8 mouse cellular contexts compared by ENCODE assay signal in genomic region chr3:121163271-121163819, GRCm38 (mm10). TPM values are rescaled to one million over a fixed set of nuclear protein-coding genes. Genes with fewer than 3 reads are reported as not detected.
A peak's percentile ranks its signal among the peaks of the same experiment; 100 is the strongest.
DNase-seq lines count a peak whose midpoint lies in the region; ATAC-seq lines count a peak whose summit lies in the region.

No protein-coding gene starts in this region.

- WGBS in midbrain, embryonic 10.5 days, result 45% methylated on average over 7 of the region's 7 CpGs
- WGBS in midbrain, embryonic 13.5 days, result 30% methylated on average over 7 of the region's 7 CpGs
- 26% methylated on average over 7 of the region's 7 CpGs for WGBS in liver, embryonic 13.5 days (ENCODE audit: insufficient replicate concordance)

- no peak overlapping the region for H3K4me3 ChIP-seq in midbrain, embryonic 10.5 days
- H3K4me3 ChIP-seq in midbrain, embryonic 13.5 days (replicated peaks), result no peak overlapping the region
- no peak overlapping the region for H3K4me3 ChIP-seq in liver, embryonic 13.5 days (replicated peaks)

- no peak overlapping the region for H3K4me2 ChIP-seq in midbrain, embryonic 13.5 days (replicated peaks)
- peak overlapping the region; percentile 27; the same call in 1 of the 2 replicates for H3K4me2 ChIP-seq in liver, embryonic 13.5 days

- H3K9ac ChIP-seq in midbrain, embryonic 13.5 days (replicated peaks), result no peak overlapping the region
- H3K9ac ChIP-seq in liver, embryonic 13.5 days, result no peak overlapping the region

- H3K4me1 ChIP-seq in midbrain, embryonic 10.5 days, result peaks cover 4% of the 10 kb centered on the region; the same call in 1 of the 2 replicates
- no peaks in the 10 kb centered on the region for H3K4me1 ChIP-seq in midbrain, embryonic 13.5 days (replicated peaks)
- H3K4me1 ChIP-seq in liver, embryonic 13.5 days (replicated peaks), result peaks cover 12% of the 10 kb centered on the region

- DNase-seq in midbrain, embryonic 10.5 days (ENCODE audit: low spot score), result peak; percentile 65
- peak; percentile 66 to 75 for DNase-seq in adrenal gland, adult 18-20 months (ENCODE audit: low spot score in 2 of 2)
- DNase-seq in embryo, embryonic 11.5 days (ENCODE audit: low read depth, low spot score), result peak; percentile 19
- DNase-seq in liver, embryonic 13.5 days, result peak; percentile 78
- DNase-seq in retina, postnatal 7 days (ENCODE audit: low read depth, low spot score), result peak; percentile 20
- peak; percentile 69 for DNase-seq in urinary bladder, postnatal 14 days (ENCODE audit: low spot score)

- ATAC-seq in midbrain, embryonic 13.5 days, result no peak
- ATAC-seq in inflammation-experienced regulatory T-cells, adult 6 months, result peak; percentile 79
- peak; percentile 77 for ATAC-seq in liver, embryonic 13.5 days (ENCODE audit: low read depth)

- peaks cover 3% of the 10 kb centered on the region; the same call in 1 of the 2 replicates for H3K9me3 ChIP-seq in midbrain, embryonic 10.5 days (replicated peaks)
- no peaks in the 10 kb centered on the region for H3K9me3 ChIP-seq in midbrain, embryonic 13.5 days
- no peaks in the 10 kb centered on the region for H3K9me3 ChIP-seq in liver, embryonic 13.5 days (replicated peaks)

- no peaks in the 10 kb centered on the region for H3K27me3 ChIP-seq in midbrain, embryonic 10.5 days (ENCODE audit: low read depth, poor library complexity, severe bottlenecking)
- H3K27me3 ChIP-seq in midbrain, embryonic 13.5 days, result no peaks in the 10 kb centered on the region
- H3K27me3 ChIP-seq in liver, embryonic 13.5 days, result no peaks in the 10 kb centered on the region

- 0 out of 2 replicates have a peak, but pooled peaks cover 5% of the 10 kb centered on the region for H3K36me3 ChIP-seq in midbrain, embryonic 10.5 days
- no peaks in the 10 kb centered on the region for H3K36me3 ChIP-seq in midbrain, embryonic 13.5 days
- no peaks in the 10 kb centered on the region for H3K36me3 ChIP-seq in liver, embryonic 13.5 days

- H3K27ac ChIP-seq in midbrain, embryonic 10.5 days (replicated peaks), result no peak overlapping the region
- no peak overlapping the region for H3K27ac ChIP-seq in midbrain, embryonic 13.5 days
- no peak overlapping the region for H3K27ac ChIP-seq in liver, embryonic 13.5 days

RNA-seq across cellular contexts. Expression of gene Rwdd3, which starts 8.2 kb away (rescaled TPM):
- polyA plus RNA-seq in midbrain, embryonic 10.5 days (2016; fragmentation: Nextera tagmentation; extraction: Ambion mirVana), result 3.9 and 5.3 TPM in 2 replicates
- polyA plus RNA-seq in midbrain, embryonic 13.5 days (2015; fragmentation: Nextera tagmentation; extraction: Ambion mirVana), result 4.7 and 5.5 TPM in 2 replicates
- 1 to 10 TPM; 8.0 to 9.0 TPM for total RNA-seq in adrenal gland, adult 18-20 months (2021)
- polyA plus RNA-seq in inflammation-experienced regulatory T-cells, adult 6 months (2017; shearing (Covaris generic)), result 10 to 100 TPM in 1 of 3 experiments, 1 to 10 TPM in 2; 1.5 to 11.0 (median 9.7) TPM
- 1.9 and 2.1 TPM in 2 replicates for polyA plus RNA-seq in liver, embryonic 13.5 days (2015; fragmentation: Nextera tagmentation; extraction: Ambion mirVana)

Comparison
In these comparisons a context has a peak if more than half of its experiments do, and no peak if none do; other contexts are left out.
1. DNase-seq: peak in every context shown above with its lines; median percentile 78 in liver, embryonic 13.5 days; 70 in adrenal gland, adult 18-20 months; 69 in urinary bladder, postnatal 14 days; 65 in midbrain, embryonic 10.5 days; 20 in retina, postnatal 7 days; 19 in embryo, embryonic 11.5 days.